Mouse (Mus musculus) brain, embryonic 14.5 days (tissue): ENCODE results near the gene Topors.

ENCODE experiments used
- CTCF ChIP-seq: fragments of 200-500 bp; IDR thresholded peaks from 2 replicates; pipeline ENCODE4 v1.5.1; 2012; ENCODE audit warnings: inconsistent platforms, mild to moderate bottlenecking, moderate library complexity, borderline replicate concordance; ENCODE audit not compliant: insufficient read depth, insufficient read length; ENCODE audit errors: extremely low read depth
- POLR2A ChIP-seq: fragments of 200-500 bp; IDR thresholded peaks from 2 replicates; pipeline ENCODE4 v1.6.1; 2012; ENCODE audit warnings: mild to moderate bottlenecking, inconsistent platforms, borderline replicate concordance; ENCODE audit not compliant: poor library complexity, insufficient read depth, insufficient read length, severe bottlenecking; ENCODE audit errors: extremely low read depth

DNA sequence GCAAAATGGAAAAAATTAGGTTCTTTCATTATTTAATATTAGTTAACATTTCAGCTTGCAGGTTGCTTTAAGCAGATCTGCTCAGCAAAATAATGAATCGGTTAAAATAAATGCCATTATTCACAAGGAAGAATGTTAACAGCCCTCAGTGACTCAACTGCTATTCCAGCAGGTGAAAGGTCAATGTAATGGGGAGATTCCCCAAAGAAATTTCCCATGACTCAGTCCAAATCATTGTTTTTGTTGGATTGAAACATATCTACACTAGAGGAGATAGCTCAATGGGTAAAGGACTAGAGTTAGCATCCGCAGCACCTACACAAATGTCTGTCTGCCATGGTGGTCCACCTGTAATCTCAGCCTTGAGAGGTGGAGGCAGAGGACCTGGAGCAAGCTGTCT, 19.4 kb upstream of the Topors start:
- no peak for TF ChIP-seq CTCF
- TF ChIP-seq POLR2A: no peak
